Mouse (Mus musculus) Muller cell, postnatal 12 days (primary cell): Measurements from ENCODE around the gene Vps13c.

Source experiments
- DNase-seq: peaks from one replicate; pipeline ENCODE4 v3.0.0-alpha.2; 2015; ENCODE audit errors: inconsistent ontology term

The Vps13c gene

DNA sequence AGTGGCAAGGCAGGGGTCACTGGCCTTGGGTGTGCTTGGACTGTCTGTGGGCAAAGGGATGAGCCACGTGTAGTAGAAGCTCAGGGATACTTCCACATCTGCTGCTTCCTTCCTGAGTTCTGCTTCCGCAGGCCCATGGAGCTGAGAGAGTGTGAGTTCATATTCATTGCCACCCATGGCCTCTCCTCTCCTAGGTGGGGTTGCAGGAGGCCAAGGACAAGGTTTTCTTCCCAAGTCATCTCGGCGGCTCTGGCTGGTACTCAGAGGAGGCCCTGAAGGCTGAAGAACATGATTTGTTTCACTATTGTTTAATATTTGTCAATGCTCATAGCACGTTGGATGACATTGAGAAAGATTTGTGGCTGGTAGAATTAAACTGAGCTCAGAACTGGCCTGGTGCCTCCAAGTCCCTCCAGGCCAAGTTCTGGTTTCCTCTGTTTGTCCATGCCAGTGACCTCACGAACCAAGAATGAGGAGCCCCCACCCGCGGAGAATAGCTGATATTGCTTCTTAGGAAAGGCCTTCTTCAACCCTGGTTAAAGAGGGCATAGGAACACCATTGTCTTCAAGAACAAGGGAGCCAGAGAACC lies 180.7 kb downstream of the Vps13c start:
- peak; percentile 68 for DNase-seq

DNA sequence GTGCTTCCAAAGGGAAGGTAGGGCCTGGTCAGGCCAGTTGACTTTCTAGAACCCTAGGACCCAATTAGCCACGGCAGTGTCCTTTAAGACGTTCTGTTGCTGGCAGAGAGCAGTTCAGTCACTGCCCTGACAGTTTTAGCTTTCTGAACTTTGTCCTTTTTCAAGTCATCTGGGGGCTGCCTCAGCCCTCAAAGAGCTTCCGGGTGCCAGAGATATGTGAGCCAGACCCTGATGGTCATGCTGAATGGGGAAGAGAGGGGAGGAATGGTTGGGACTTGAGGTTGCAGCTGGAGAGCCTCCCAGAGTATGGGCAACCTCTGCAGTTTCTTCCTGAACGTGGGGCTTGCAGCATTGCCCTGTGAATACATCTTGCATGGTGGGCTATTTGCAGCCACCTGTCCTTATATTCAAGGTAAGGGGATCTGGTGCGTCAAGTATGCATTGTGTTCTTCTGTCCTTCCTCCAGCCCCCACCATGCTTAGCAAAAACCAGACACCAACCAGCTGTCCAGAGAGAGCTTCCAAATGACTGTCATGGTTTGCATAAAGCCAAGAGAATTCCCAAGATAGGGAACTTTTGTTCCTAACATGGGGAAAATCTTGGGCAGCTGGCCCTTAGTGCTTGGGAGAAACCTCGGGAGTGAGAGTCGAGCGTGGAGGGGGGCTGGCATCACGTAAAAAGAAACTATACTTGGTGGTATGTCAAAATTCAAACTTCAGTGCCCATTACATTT lies 182.3 kb downstream of the Vps13c start:
- no peak for DNase-seq

DNA sequence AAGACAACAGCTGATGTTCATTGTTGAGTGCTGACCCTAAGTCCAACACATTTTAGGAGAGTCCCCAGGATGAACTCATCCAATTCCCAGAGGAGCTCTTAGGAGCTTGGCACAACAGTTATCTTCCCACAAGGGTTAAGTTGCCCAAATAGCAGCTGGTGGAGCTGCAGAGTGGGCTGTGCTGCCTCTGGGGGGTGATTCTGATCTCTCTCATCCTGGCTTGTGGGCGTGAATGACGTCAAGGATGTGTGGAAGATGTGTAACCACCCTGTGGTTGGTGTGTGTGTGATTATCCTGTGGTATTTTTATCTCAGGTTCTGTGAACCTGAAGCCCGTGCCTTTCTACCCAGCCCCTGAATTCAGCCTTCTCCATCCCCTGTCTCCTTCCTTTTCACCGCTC lies 188.4 kb downstream of the Vps13c start:
- DNase-seq = no peak

DNA sequence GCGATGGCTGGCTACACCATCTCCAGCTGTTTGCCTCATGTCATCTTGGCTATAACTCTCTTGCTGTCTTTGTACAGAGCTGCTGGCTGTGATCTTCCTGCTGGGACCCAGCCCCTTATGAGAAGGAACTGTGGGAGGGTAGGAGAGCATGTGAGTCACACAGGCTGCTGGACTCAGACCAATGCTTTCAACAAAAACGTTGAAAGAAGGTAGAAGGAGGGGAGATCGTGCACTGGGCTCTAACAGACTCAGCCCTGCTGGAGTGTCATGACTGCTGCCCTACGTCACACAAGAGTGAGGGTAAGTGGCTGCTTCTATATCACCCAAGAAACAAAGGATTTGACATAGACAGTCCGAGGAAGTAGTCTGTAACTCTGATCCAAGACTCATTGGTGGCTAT lies 193.6 kb downstream of the Vps13c start:
- peak; percentile 17 for DNase-seq
